Mouse (Mus musculus) heart, postnatal 0 days (tissue): ENCODE results near the gene Zfp951. TPM values are rescaled to one million over a fixed set of nuclear protein-coding genes. Genes with fewer than 3 reads are reported as not detected.
A peak's percentile ranks its signal among the peaks of the same experiment; 100 is the strongest.
"Not testable (repeated sequence)": the region's sequence is repeated elsewhere in the genome, so short reads cannot be mapped to it uniquely, and the experiment has no call there.

Experiments used
- ATAC-seq: fragments of 200-750 bp; cut with Nextera tagmentation; 2 replicates; pipeline ENCODE4 v1.8.0; 2017; ENCODE audit warnings: low read depth, moderate number of reproducible peaks, moderate library complexity; ENCODE audit not compliant: insufficient read depth
- DNase-seq: peaks from one replicate; pipeline ENCODE4 v3.0.0-alpha.2; 2016; ENCODE audit warnings: low spot score
- H3K27ac ChIP-seq: fragments of 300-500 bp; sonication (generic); 2 replicates; pipeline ENCODE4 v1.5.1; 2014; ENCODE audit warnings: low read depth, mild to moderate bottlenecking
- H3K27me3 ChIP-seq: fragments of 300-500 bp; sonication (generic); 2 replicates; pipeline ENCODE4 v1.6.1; 2014; ENCODE audit warnings: low read length, mixed read lengths; ENCODE audit not compliant: control insufficient read depth, insufficient read depth
- H3K36me3 ChIP-seq: fragments of 300-500 bp; sonication (generic); replicated peaks from 2 replicates; pipeline ENCODE4 v1.6.1; 2014; ENCODE audit warnings: low read length, mixed read lengths; ENCODE audit not compliant: control insufficient read depth, insufficient read depth
- H3K4me1 ChIP-seq: fragments of 300-500 bp; sonication (generic); 2 replicates; pipeline ENCODE4 v1.6.1; 2014; ENCODE audit warnings: antibody characterized with exemption; ENCODE audit not compliant: control insufficient read depth, insufficient read depth
- H3K4me2 ChIP-seq: fragments of 300-500 bp; sonication (generic); 2 replicates; pipeline ENCODE4 v1.6.1; 2014; ENCODE audit warnings: low read depth, mild to moderate bottlenecking, low read length, moderate library complexity
- H3K4me3 ChIP-seq: fragments of 300-500 bp; sonication (generic); 2 replicates; pipeline ENCODE4 v1.5.1; 2014; ENCODE audit warnings: low read depth, low read length
- H3K9ac ChIP-seq: fragments of 300-500 bp; sonication (generic); replicated peaks from 2 replicates; pipeline ENCODE4 v1.6.1; 2014; ENCODE audit warnings: low read depth, low read length, mixed read lengths
- H3K9me3 ChIP-seq: fragments of 300-500 bp; sonication (generic); replicated peaks from 2 replicates; pipeline ENCODE4 v1.6.1; 2016; ENCODE audit warnings: low read length; ENCODE audit not compliant: control insufficient read depth
- CTCF ChIP-seq: IDR thresholded peaks from 2 replicates; pipeline ENCODE4 v1.5.1; 2016; ENCODE audit warnings: antibody characterized with exemption, control low read depth, low read depth
- EP300 ChIP-seq: IDR thresholded peaks from 2 replicates; pipeline ENCODE4 v1.6.1; 2016; ENCODE audit warnings: antibody characterized with exemption, low read depth
- WGBS: fragments of 180-500 bp; shearing (Covaris S2); extraction: QIAGEN DNeasy Blood & Tissue Kit; methylation state at CpG from one replicate; pipeline ENCODE4 v1.1.7; 2014; 5-methylcytosine and 5-hydroxymethylcytosine counted together
- polyA plus RNA-seq: library from polyadenylated mRNA; unstranded; fragments of >200 nt; fragmentation: Nextera tagmentation; extraction: Ambion mirVana; gene quantifications from 2 replicates; pipeline ENCODE4 v1.2.1, GENCODE M21; 2015
- total RNA-seq: library from RNA; depleted of rRNA; stranded (reverse); fragments of >200 nt; gene quantifications from 2 replicates; pipeline ENCODE4 v1.2.3, GENCODE M21; 2014; ENCODE audit warnings: low replicate concordance; rRNA removed

Zfp951 gene
- total RNA-seq (0.27 and 2.1 TPM in 2 replicates), polyA plus RNA-seq (1.0 and 1.6 TPM in 2 replicates)

DNA sequence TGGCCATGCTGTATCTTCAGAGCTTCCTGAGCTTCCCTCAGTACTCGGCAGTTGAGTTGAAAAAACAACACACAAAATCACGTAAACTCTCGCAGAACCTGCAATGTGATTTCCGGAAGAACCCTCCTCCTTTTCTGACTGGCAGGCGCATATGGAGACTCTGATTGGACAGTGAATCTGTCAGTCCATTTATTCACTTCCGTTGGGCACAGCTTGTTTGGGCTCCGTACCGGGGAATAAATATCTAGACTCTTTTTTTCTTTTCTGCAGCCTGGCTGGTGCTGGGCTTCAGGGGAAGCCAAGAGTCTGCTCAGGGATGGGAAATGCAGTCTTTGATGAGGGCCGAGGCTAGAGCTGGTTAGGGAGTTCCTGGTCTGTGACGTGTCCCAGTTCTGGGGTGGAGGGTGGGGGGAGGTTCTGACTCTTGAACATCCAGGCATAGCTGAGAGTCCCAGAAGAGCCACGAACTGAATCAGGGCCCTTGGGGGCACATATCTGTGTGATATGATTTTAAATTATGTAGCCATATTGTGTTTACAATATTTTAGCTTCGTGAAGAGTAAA is at the start of gene Zfp951:
Zfp951 (minus strand) TSS at position 109 of the 564 bp plus-strand sequence.
- H3K9me3 ChIP-seq: not testable (repeated sequence)

DNA sequence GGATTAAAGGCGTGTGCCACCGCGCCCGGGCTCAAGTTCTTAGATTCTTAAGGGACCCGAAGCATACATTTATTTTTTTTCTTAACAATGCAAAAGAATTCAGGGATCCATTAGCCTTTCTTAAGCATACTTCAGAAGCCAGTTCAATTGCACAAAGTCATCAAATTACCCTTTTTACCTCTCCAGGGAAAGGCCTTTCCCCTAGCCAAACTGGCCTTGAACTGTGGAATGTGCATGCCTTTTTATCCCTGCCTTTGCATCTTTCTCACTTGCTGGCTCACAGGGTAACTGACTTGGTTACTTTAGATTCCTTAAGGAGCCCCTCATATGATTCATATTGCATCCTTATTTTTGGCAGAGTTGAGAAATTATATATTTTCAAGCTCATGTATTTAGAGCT is 46.7 kb upstream of the Zfp951 start:
- not testable (repeated sequence) for ATAC-seq, H3K36me3 ChIP-seq, DNase-seq, H3K4me1 ChIP-seq, H3K9ac ChIP-seq, H3K4me3 ChIP-seq, H3K9me3 ChIP-seq, H3K27ac ChIP-seq, H3K27me3 ChIP-seq, H3K4me2 ChIP-seq
- WGBS: 79% methylated on average over 5 of the region's 5 CpGs

More for the DNA sequence above, at the start of gene Zfp951:
- not testable (repeated sequence) for H3K27me3 ChIP-seq, H3K4me1 ChIP-seq, H3K9ac ChIP-seq, H3K36me3 ChIP-seq, H3K4me2 ChIP-seq
- DNase-seq: peak; percentile 7
- 30% methylated on average over 11 of the region's 12 CpGs for WGBS
- H3K27ac ChIP-seq: peak within 1 kb of the TSS; percentile 63; the same call in 1 of the 2 replicates
- H3K4me3 ChIP-seq: peak within 1 kb of the TSS; percentile 36
- ATAC-seq: peak; percentile 93

DNA sequence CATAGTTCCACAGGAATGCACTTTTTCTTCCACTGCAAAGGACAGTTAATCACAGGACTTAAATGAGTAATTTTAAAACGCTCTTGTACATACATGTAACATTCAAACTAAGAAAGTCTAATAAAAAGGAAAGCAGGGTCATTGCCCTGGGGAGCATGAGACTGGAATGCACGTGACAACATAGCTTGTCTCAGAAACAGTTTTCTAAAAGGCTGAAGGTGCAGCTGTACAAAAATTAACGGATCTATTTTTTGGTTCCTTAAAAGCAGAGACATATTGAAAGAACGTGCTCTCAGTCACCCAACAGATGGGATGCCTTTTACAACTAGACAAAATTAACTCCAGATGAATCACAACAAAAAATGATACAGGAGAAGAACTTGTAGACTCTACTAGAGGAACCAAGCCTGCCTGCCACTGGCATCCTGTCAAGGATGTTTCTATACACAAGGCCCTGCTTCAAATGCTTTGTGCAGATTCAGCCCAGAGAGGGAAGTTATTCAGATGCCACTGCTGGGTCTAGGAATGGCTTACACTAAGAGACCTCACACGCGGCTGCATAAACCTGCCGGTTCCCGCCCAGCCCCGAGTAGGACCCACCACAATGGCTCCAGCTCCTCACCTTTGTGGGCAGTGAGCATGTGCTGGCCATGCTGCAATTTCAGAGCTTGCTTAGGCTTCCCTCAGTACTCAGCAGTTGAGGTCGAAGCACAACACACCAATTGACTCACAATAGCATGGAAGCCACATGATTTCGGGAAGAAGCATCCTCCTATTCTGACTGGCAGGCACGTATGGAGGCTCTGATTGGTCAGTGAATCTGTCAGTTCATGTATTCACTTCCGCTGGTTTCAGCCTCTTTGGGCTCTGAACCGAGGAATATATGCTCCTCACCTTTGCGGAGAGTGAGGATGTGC is 567 bp downstream of the Zfp951 start:
- not testable (repeated sequence) for H3K4me2 ChIP-seq, H3K9me3 ChIP-seq, H3K36me3 ChIP-seq, H3K4me1 ChIP-seq, DNase-seq, H3K9ac ChIP-seq, H3K27me3 ChIP-seq
- WGBS: 37% methylated on average over 10 of the region's 15 CpGs
- ATAC-seq: peak; percentile 71
- peak overlapping the region; percentile 63; the same call in 1 of the 2 replicates for H3K27ac ChIP-seq
- peak overlapping the region; percentile 36 for H3K4me3 ChIP-seq

DNA sequence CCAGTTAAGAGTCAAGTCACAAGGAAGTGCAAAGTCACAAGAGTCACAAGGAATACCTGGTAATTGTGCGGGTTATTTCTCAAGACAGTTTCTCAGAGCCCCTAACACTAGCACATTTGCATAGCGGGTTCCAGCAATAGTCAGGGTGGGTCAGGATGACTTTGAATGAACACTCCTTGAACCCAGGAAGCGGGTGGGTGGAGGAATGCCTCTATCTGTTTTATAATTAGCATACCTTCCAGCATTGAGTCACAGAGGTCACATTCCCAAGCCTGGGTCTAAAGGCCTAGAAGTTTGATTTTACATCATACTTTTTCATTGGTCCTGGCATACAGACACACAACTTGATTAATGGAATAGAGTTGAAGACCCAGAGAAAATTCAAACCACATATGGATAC is 5.3 kb downstream of the Zfp951 start:
- H3K4me2 ChIP-seq, H3K4me3 ChIP-seq, H3K9me3 ChIP-seq, H3K9ac ChIP-seq, H3K36me3 ChIP-seq, ATAC-seq, H3K4me1 ChIP-seq, DNase-seq, H3K27me3 ChIP-seq, H3K27ac ChIP-seq: not testable (repeated sequence)
- WGBS: 76% methylated on average over 3 of the region's 3 CpGs

DNA sequence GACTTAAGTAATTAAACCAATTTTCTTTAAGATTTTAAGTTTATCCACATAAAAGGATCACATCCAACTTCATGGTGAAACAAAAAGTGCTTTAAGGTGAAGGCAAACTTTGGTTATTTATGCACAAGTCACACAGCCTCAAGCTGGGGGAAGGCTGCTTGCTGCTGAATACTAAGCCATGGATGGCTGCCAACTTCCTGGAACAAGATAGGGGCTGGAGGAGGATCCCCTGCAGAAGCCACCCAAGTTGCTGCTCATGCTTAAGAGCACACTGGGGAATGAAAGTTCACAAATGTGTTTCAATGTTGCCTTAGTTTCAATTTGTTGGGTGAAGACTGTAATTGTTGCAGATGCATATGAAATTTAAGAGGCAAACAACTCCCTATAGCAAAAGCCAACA is 26.5 kb downstream of the Zfp951 start:
- DNase-seq: no peak
- Histone ChIP-seq H3K27ac (no peak overlapping the region), H3K9me3 (peaks cover 26% of the 10 kb centered on the region), H3K36me3 (no peaks in the 10 kb centered on the region), H3K27me3 (no peaks in the 10 kb centered on the region), H3K4me1 (no peaks in the 10 kb centered on the region), H3K9ac (no peak overlapping the region), H3K4me2 (no peak overlapping the region), H3K4me3 (no peak overlapping the region)
- TF ChIP-seq CTCF: no peak
- TF ChIP-seq EP300: no peak
- ATAC-seq: no peak

DNA sequence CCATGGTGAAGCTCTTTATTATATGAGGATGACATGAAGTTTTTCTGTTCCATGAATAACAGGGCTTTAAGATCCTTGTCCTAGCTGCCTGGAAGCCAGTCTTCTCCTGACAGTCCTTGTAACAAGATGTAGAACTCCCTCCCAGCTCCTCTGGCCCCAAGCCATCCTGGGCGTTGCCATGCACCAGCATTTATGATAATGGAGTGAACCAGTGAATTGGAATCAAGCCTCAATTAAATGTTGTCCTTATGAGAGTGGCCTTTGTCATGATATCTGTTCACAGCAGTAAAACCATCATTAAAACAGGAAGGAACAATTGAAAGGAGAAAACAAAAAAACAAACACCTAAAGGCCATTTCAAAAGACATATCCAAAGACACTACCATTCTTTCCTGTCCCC is 30.3 kb downstream of the Zfp951 start:
- H3K4me2 ChIP-seq: no peak overlapping the region
- WGBS: 42% methylated on average over 1 of the region's 1 CpGs
- DNase-seq: no peak
- H3K4me1 ChIP-seq: no peaks in the 10 kb centered on the region
- no peak overlapping the region for H3K4me3 ChIP-seq
- H3K27me3 ChIP-seq: no peaks in the 10 kb centered on the region
- ATAC-seq: no peak
- H3K9me3 ChIP-seq: peaks cover 30% of the 10 kb centered on the region; the same call in 1 of the 2 replicates
- TF ChIP-seq EP300: no peak
- TF ChIP-seq CTCF: no peak
- H3K27ac ChIP-seq: no peak overlapping the region
- no peaks in the 10 kb centered on the region for H3K36me3 ChIP-seq
- H3K9ac ChIP-seq: no peak overlapping the region

DNA sequence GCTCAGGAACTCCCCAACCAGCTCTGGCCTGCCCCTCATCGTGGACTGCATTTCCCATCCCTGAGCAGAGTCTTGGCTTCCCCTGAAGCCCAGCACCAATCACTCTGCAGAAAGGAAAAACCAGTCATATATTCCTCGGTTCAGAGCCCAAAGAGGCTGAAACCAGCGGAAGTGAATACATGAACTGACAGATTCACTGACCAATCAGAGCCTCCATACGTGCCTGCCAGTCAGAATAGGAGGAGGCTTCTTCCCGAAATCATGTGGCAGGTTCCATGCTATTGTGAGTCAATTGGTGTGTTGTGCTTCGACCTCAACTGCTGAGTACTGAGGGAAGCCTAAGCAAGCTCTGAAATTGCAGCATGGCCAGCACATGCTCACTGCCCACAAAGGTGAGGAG is 89.7 kb downstream of the Zfp951 start:
- 56% methylated on average over 6 of the region's 6 CpGs for WGBS
- not testable (repeated sequence) for H3K27ac ChIP-seq, H3K27me3 ChIP-seq, H3K9me3 ChIP-seq, H3K4me2 ChIP-seq, H3K36me3 ChIP-seq, H3K4me1 ChIP-seq, H3K4me3 ChIP-seq, DNase-seq, H3K9ac ChIP-seq, ATAC-seq
